Mouse (Mus musculus): ENCODE data around the gene Col1a1. TPM values are rescaled to one million over a fixed set of nuclear protein-coding genes. Genes with fewer than 3 reads are reported as not detected.

The Col1a1 gene
- total and polyA plus RNA-seq, 3 experiments: 0.11 to 0.13 TPM; not detected in 1

DNA sequence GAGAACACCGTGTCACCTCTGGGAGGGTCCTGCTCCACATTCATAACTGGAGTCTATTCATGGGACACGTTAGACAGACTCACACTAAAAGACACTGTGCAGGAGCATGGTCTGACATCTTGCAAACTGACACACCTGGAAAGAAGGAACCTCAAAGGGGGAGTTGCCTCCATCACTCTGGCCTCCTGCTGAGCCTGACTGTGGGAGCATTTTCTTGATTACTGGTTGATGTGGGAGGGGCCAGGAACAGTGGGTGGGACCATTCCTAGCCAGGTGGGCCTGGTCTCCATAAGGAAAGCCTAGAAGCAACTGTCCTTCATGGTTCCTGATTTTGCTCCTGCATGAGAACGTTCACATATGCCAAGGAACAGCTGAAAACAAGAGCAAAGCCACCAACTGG lies 23.5 kb upstream of the Col1a1 start:
- Histone ChIP-seq H3K4me2 (ENCODE audit: insufficient read depth, low read depth, poor library complexity, severe bottlenecking) (no peak overlapping the region), H3K27me3 (replicated peaks) (peaks cover 88% of the 10 kb centered on the region)

DNA sequence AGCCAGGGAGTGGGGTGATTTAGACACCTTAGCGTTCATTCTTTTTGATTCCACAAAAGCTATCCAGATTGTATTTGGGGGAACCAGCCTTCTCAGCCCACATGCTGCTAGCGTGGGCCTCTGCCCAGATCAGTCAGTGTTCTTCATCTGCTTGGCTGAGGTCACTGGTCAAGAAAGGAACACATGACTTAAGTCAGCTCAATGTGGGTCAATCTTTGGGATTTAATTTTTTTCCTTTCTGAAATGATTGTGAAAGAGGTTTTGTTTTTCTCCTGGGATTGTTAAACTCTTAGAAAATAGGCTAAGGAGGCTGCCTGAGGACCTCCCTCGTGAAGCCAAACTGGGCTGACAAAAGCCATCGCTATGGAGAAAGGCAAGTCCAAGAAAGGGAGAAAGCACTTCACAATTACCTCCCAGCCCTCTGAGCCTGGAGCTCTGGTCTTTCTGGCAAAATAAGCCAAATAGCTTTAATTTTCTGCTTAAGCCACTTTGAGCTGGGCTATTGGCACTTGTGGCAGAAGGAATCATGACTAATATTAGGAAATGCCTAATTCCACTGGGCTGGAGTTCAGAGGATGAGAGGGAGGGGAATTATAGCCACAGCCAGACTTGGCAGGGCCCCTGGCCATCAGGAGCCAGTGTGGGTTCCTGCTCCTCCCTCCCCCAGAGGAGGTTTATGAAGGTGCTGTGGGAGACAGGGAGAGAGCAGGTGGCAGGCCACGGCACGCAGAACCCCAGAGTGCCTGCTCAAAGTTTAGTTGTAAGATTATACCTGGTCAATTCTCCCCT lies 22.5 kb upstream of the Col1a1 start:
- dilution Hi-C loops (cut with MboI; ENCODE audit: extremely low pct_ligation_motif_present, extremely low pct_unique_long_range_greater_than_20kb, low sequenced_read_pairs): no loop called here
- Histone ChIP-seq H3K27me3 (replicated peaks) (peaks cover 88% of the 10 kb centered on the region), H3K36me3 (replicated peaks in 1 of 2; ENCODE audit: control insufficient read depth in 1 of 2, insufficient read depth in 1 of 2, low read length in 1 of 2) (no peaks in the 10 kb centered on the region), H3K4me2 (ENCODE audit: insufficient read depth, low read depth, poor library complexity, severe bottlenecking) (no peak overlapping the region), H3K4me1 (ENCODE audit: control insufficient read depth in 1 of 2, insufficient read depth in 2 of 2) (0 out of 4 replicates have a peak, but pooled peaks cover 0 to 2% of the 10 kb centered on the region in 2 experiments), H3K4me3 (replicated peaks in 1 of 3; ENCODE audit: low read depth in 2 of 3, low read length in 2 of 3, poor library complexity in 1 of 3) (no peak overlapping the region), H3K27ac (ENCODE audit: insufficient read depth, low read depth) (no peak overlapping the region), H3K9me3 (replicated peaks; ENCODE audit: low read length) (peaks cover 4% of the 10 kb centered on the region), H3K79me2 (replicated peaks; ENCODE audit: control insufficient read depth, extremely low read depth, insufficient read depth, poor library complexity, severe bottlenecking) (no peaks in the 10 kb centered on the region), H3K9ac (ENCODE audit: insufficient read depth, low read depth) (no peak overlapping the region)
- in situ Hi-C loops (cut with MboI; ENCODE audit: low pct_ligation_motif_present, low pct_unique_long_range_greater_than_20kb, low sequenced_read_pairs): no loop called here
- TF ChIP-seq ELF1 (IDR thresholded peaks at IDR 0.05; ENCODE audit: low read depth, low read length) (no peak), TCF12 (IDR thresholded peaks at IDR 0.05; ENCODE audit: low read depth, low read length) (no peak), ZNF384 (IDR thresholded peaks at IDR 0.05; ENCODE audit: low read depth, low read length) (no peak), MAX (IDR thresholded peaks at IDR 0.05; ENCODE audit: low read length) (no peak), CHD2 (IDR thresholded peaks at IDR 0.05; ENCODE audit: low read length) (no peak), USF2 (conservative IDR thresholded peaks at IDR 0.05; ENCODE audit: low read depth, low read length) (no peak), MAFK (IDR thresholded peaks at IDR 0.05; ENCODE audit: insufficient replicate concordance, low read length) (no peak), RCOR1 (conservative IDR thresholded peaks at IDR 0.05; ENCODE audit: low read depth, low read length) (no peak), POLR2A (IDR thresholded peaks at IDR 0.05; ENCODE audit: low read depth, low read length) (no peak), RAD21 (IDR thresholded peaks at IDR 0.05; ENCODE audit: low read depth, low read length) (no peak), GABPA (IDR thresholded peaks at IDR 0.05; ENCODE audit: insufficient replicate concordance, low read depth, low read length) (no peak), TBP (conservative IDR thresholded peaks at IDR 0.05; ENCODE audit: low read depth, low read length) (no peak), NELFE (IDR thresholded peaks at IDR 0.05; ENCODE audit: low read depth, low read length) (no peak)
- no peak for DNase-seq (ENCODE audit: extremely low read depth)

More for the DNA sequence above, 23.5 kb upstream of the Col1a1 start:
- TF ChIP-seq KAT2A (IDR thresholded peaks at IDR 0.05; ENCODE audit: insufficient replicate concordance, low read length): no peak
- TF ChIP-seq TCF12 (IDR thresholded peaks at IDR 0.05; ENCODE audit: low read depth, low read length): no peak
- no peak for TF ChIP-seq HCFC1 (IDR thresholded peaks at IDR 0.05; ENCODE audit: low read depth, low read length)
- TF ChIP-seq ZMIZ1 (IDR thresholded peaks at IDR 0.05; ENCODE audit: low read depth, low read length): no peak
- TF ChIP-seq SMC3 (IDR thresholded peaks at IDR 0.05; ENCODE audit: low read depth, low read length): no peak
- no peak for TF ChIP-seq MAX (IDR thresholded peaks at IDR 0.05; ENCODE audit: low read length)
- TF ChIP-seq JUND (conservative IDR thresholded peaks at IDR 0.05; ENCODE audit: low read depth, low read length): no peak
- TF ChIP-seq CHD1 (IDR thresholded peaks at IDR 0.05; ENCODE audit: low read depth, low read length): no peak
- no peak for TF ChIP-seq PAX5 (IDR thresholded peaks at IDR 0.05; ENCODE audit: low read length)
- TF ChIP-seq ZKSCAN1 (IDR thresholded peaks at IDR 0.05; ENCODE audit: borderline replicate concordance, low read depth, low read length): no peak
- TF ChIP-seq TBP (conservative IDR thresholded peaks at IDR 0.05; ENCODE audit: low read depth, low read length): no peak
- TF ChIP-seq UBTF (IDR thresholded peaks at IDR 0.05; ENCODE audit: low read depth, low read length): no peak
- no peak for TF ChIP-seq ETS1 (conservative IDR thresholded peaks at IDR 0.05; ENCODE audit: low read depth, low read length)
- TF ChIP-seq NELFE (IDR thresholded peaks at IDR 0.05; ENCODE audit: low read depth, low read length): no peak
- no peak for TF ChIP-seq GABPA (IDR thresholded peaks at IDR 0.05; ENCODE audit: insufficient replicate concordance, low read depth, low read length)
- TF ChIP-seq ELF1 (IDR thresholded peaks at IDR 0.05; ENCODE audit: low read depth, low read length): no peak
- dilution Hi-C loops (cut with MboI; ENCODE audit: extremely low pct_ligation_motif_present, extremely low pct_unique_long_range_greater_than_20kb, low sequenced_read_pairs): no loop called here
- H3K9me3 ChIP-seq (replicated peaks; ENCODE audit: low read length): peaks cover 4% of the 10 kb centered on the region
- H3K27ac ChIP-seq (ENCODE audit: insufficient read depth, low read depth): no peak overlapping the region
- 0 out of 4 replicates have a peak, but pooled peaks cover 0 to 2% of the 10 kb centered on the region in 2 experiments for H3K4me1 ChIP-seq (ENCODE audit: control insufficient read depth in 1 of 2, insufficient read depth in 2 of 2)
- H3K36me3 ChIP-seq (replicated peaks in 1 of 2; ENCODE audit: control insufficient read depth in 1 of 2, insufficient read depth in 1 of 2, low read length in 1 of 2): no peaks in the 10 kb centered on the region
- DNase-seq (ENCODE audit: extremely low read depth): no peak
- in situ Hi-C loops (cut with MboI; ENCODE audit: low pct_ligation_motif_present, low pct_unique_long_range_greater_than_20kb, low sequenced_read_pairs): no loop called here
- no peak overlapping the region for H3K4me3 ChIP-seq (replicated peaks in 1 of 3; ENCODE audit: low read depth in 2 of 3, low read length in 2 of 3, poor library complexity in 1 of 3)
- H3K79me2 ChIP-seq (replicated peaks; ENCODE audit: control insufficient read depth, extremely low read depth, insufficient read depth, poor library complexity, severe bottlenecking): no peaks in the 10 kb centered on the region
- no peak overlapping the region for H3K9ac ChIP-seq (ENCODE audit: insufficient read depth, low read depth)
